Mouse (Mus musculus) neural tube, embryonic 14.5 days (tissue): ENCODE measurements around the gene Serpina1a. TPM values are rescaled to one million over a fixed set of nuclear protein-coding genes. Genes with fewer than 3 reads are reported as not detected.
"Not testable (repeated sequence)": the region's sequence is repeated elsewhere in the genome, so short reads cannot be mapped to it uniquely, and the experiment has no call there.

Experiments used
- ATAC-seq: fragments of 200-750 bp; cut with Nextera tagmentation; 2 replicates; pipeline ENCODE4 v1.8.0; 2017; ENCODE audit warnings: low read depth, mild to moderate bottlenecking, moderate TSS enrichment, moderate library complexity
- H3K27ac ChIP-seq: fragments of 300-500 bp; sonication (generic); 2 replicates; pipeline ENCODE4 v1.5.1; 2014; ENCODE audit warnings: low read depth, mild to moderate bottlenecking, control low read depth, low read length, moderate library complexity, mixed read lengths
- H3K27me3 ChIP-seq: fragments of 300-500 bp; sonication (generic); 2 replicates; pipeline ENCODE4 v1.6.1; 2014; ENCODE audit warnings: low read length; ENCODE audit not compliant: control insufficient read depth, insufficient read depth
- H3K36me3 ChIP-seq: fragments of 300-500 bp; sonication (generic); 2 replicates; pipeline ENCODE4 v1.6.1; 2014; ENCODE audit warnings: low read length, mixed read lengths; ENCODE audit not compliant: control insufficient read depth, insufficient read depth
- H3K4me1 ChIP-seq: fragments of 300-500 bp; sonication (generic); 2 replicates; pipeline ENCODE4 v1.6.1; 2014; ENCODE audit warnings: low read length; ENCODE audit not compliant: control insufficient read depth, insufficient read depth
- H3K4me2 ChIP-seq: fragments of 300-500 bp; sonication (generic); 2 replicates; pipeline ENCODE4 v1.6.1; 2014; ENCODE audit warnings: mild to moderate bottlenecking, low read depth, low read length, control low read depth
- H3K4me3 ChIP-seq: fragments of 300-500 bp; sonication (generic); 2 replicates; pipeline ENCODE4 v1.5.1; 2014; ENCODE audit warnings: low read depth, low read length, control low read depth, mixed read lengths
- H3K9ac ChIP-seq: fragments of 300-500 bp; sonication (generic); replicated peaks from 2 replicates; pipeline ENCODE4 v1.6.1; 2014; ENCODE audit warnings: low read depth, mild to moderate bottlenecking, control low read depth, low read length, mixed read lengths
- H3K9me3 ChIP-seq: fragments of 300-500 bp; sonication (generic); 2 replicates; pipeline ENCODE4 v1.6.1; 2016; ENCODE audit warnings: low read length; ENCODE audit not compliant: control insufficient read depth
- WGBS: fragments of 180-500 bp; shearing (Covaris S2); extraction: QIAGEN DNeasy Blood & Tissue Kit; methylation state at CpG from one replicate; pipeline ENCODE4 v1.1.7; 2014; 5-methylcytosine and 5-hydroxymethylcytosine counted together
- polyA plus RNA-seq: library from polyadenylated mRNA; unstranded; fragments of >200 nt; fragmentation: Nextera tagmentation; extraction: Ambion mirVana; gene quantifications from 2 replicates; pipeline ENCODE4 v1.2.1, GENCODE M21; 2014

Serpina1a gene
- 0.21 and 0.42 TPM in 2 replicates for polyA plus RNA-seq

DNA sequence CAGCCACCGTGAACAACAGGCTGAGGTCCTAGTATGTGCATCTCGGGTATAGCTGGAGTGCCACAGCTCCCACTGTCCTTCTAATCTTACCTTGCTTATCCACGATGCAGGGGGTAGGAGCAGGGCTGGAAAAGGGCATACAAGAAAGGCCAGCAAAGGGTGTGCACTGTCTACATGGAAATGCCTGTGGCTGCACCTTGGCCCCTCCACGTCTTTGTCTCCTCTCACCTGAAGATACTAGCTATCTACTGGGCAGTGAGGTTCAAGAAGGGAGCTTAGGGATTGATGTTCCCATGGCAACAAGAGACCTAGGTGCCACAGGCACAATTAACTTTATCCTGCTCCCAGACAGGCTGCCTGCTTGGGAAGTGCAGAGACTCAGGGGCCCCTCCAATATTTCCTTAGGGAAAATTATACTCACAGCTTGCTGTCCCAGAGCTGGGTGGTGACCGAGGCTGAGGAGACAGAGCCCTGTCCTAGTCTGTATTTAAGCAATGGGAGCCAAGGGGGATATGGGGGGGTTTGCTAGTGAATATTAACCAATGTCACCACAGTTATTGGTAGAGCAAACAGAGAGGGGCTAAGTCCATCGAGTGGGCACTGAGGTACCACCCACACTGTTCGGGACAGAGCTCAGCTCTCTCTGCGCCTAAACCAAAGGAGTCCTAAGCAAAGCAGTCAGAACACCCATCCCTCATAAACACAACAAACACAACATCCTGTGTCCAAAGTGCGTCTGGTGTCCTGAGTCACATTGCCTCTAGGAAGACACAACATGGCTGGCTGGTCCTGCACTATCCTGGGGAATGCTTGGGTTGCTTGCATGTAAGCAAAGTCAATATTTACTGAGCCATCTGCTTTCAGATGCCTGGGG, at the start of gene Serpina1a:
Gene Serpina1a (minus strand): TSS at position 462 of the 874 bp plus-strand sequence.
- not testable (repeated sequence) for H3K9ac ChIP-seq, H3K9me3 ChIP-seq, H3K27ac ChIP-seq, H3K4me1 ChIP-seq, H3K4me2 ChIP-seq, ATAC-seq, H3K27me3 ChIP-seq, H3K4me3 ChIP-seq, H3K36me3 ChIP-seq
- 82% methylated on average over 9 of the region's 9 CpGs for WGBS

DNA sequence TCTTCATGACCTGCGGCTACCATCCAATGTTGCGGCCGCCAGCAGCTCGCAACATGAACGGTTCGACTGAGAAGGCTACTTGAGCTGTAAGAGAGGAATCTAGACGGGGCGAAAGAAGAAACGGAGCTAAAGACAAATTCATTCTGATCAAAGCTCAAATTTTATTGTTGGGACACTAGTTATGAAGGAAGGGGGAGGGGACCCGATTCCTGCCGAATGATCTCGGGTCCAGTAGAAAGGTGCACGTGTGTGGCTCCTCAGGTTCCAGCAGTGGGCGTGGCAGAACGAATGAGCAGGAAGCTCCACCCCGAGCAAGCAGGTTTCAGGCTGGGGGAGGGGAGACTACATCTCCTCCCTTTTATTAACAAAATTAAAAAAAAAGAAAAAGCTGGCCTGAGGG, 45.8 kb upstream of the Serpina1a start:
- H3K4me2 ChIP-seq, H3K27me3 ChIP-seq, H3K9me3 ChIP-seq, ATAC-seq, H3K36me3 ChIP-seq, H3K9ac ChIP-seq, H3K4me1 ChIP-seq, H3K27ac ChIP-seq, H3K4me3 ChIP-seq: not testable (repeated sequence)
- WGBS = 97% methylated on average over 10 of the region's 16 CpGs

DNA sequence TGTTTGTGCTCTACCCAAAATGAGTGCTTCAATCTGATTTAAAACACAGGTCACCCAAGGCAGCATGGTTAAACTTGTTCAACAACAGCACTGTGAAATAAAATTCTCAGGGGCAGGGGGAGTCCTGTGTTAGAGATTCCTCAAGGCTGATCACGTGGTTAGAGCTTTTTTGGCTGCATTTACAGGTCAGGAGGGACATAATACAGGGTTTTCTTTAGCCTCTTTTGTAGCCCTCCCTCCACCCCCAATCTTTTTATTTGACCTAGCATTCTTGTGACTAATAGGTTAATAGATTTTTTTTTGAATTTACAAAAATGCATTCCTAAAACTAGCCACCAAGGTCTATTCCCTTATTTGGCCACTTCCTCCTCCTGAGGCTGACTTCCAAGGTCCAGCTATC, 44.4 kb upstream of the Serpina1a start:
- not testable (repeated sequence) for H3K4me3 ChIP-seq, H3K27me3 ChIP-seq, H3K9me3 ChIP-seq, H3K4me1 ChIP-seq, H3K36me3 ChIP-seq, H3K27ac ChIP-seq, H3K9ac ChIP-seq, H3K4me2 ChIP-seq, ATAC-seq
- 28% methylated on average over 1 of the region's 1 CpGs for WGBS

DNA sequence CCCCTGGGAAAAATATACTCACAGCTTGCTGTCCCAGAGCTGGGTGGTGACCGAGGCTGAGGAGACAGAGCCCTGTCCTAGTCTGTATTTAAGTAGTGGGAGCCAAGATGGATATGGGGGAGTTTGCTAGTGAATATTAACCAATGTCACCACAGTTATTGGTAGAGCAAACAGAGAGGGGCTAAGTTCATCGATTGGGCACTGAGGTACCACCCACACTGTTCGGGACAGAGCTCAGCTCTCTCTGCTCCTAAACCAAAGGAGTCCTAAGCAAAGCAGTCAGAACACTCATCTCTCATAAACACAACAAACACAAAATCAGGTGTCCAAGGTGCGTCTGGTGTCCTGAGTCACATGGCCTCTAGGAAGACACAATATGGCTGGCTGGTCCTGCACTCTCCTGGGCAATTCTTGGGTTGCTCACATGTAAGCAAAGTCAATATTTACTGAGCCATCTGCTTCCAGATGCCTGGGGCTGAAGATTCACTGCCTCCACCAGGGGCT, 41.5 kb upstream of the Serpina1a start, which contains the start of gene Serpina1c:
Gene Serpina1c (minus strand): TSS at position 51 of the 504 bp plus-strand sequence.
- H3K9ac ChIP-seq, H3K27me3 ChIP-seq, ATAC-seq, H3K9me3 ChIP-seq, H3K27ac ChIP-seq, H3K4me3 ChIP-seq, H3K4me1 ChIP-seq, H3K4me2 ChIP-seq, H3K36me3 ChIP-seq: not testable (repeated sequence)
- whole genome bisulfite sequencing = 88% methylated on average over 4 of the region's 4 CpGs

DNA sequence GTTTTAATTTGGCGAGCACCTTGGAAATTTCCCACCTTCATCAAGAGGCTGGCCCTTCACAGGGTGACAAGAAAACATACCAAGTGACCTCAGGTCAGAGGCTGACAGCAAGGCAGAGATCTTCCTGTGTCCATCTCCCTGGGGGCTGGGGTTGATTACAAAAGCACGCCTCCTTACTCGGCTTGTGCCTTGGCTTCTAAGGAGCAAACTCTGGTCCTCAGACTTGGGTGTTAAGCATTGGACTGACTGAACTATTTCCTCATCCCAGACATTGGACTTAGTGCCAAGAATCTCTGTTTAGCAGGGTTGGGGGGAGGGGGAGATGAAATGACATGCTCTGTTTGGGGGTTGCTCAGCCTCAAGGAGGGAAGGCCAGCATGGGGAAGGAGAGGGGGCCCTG, 38.6 kb upstream of the Serpina1a start:
- not testable (repeated sequence) for H3K4me1 ChIP-seq, H3K27ac ChIP-seq, H3K36me3 ChIP-seq, H3K4me3 ChIP-seq, H3K27me3 ChIP-seq, H3K9me3 ChIP-seq, H3K4me2 ChIP-seq, ATAC-seq, H3K9ac ChIP-seq
- 93% methylated on average over 3 of the region's 3 CpGs for WGBS

DNA sequence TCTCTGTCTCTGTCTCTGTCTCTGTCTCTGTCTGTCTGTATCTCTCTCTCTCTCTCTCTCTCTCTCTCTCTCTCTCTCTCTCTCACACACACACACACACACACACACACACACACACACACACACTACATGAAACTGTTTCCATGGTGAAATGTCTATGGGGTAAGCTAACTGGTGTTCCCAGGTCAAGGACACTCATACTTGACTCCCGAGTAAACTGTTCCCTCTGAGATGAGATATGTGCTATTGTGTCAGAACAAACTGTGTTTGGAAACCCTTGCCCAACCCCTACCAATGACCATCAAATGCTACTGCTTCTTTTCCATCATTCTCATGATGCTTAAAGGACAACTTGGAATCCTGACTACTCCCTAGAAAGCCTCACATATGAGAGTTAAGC, 3.5 kb upstream of the Serpina1a start:
- H3K36me3 ChIP-seq, H3K27ac ChIP-seq, H3K9ac ChIP-seq, H3K4me1 ChIP-seq, H3K4me2 ChIP-seq, ATAC-seq, H3K4me3 ChIP-seq, H3K27me3 ChIP-seq, H3K9me3 ChIP-seq: not testable (repeated sequence)
- WGBS = 88% methylated on average over 1 of the region's 1 CpGs

DNA sequence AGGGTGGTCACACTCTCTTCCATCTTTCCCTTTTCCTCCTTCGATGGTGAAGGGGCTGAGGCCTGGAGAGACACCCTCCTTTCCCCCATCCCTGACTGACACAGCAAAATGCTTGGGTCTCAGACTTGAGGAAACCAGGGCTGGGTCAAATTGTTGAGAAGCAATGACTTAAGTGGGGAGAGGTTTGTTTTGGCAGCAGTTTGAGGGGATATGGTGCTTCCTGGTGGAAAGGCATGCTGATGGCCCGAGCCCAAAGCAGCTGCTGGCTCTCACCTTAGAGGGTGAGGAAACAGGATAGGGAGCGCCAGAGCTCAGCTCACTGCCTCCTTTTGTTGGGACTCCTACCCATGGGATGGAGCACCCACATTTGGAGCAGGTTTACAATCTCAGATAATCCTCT, 2.4 kb downstream of the Serpina1a start:
- H3K4me2 ChIP-seq = no peak overlapping the region
- H3K9ac ChIP-seq = no peak overlapping the region
- ATAC-seq = no peak
- H3K9me3 ChIP-seq = no peaks in the 10 kb centered on the region
- H3K4me3 ChIP-seq = no peak overlapping the region
- H3K27ac ChIP-seq = no peak overlapping the region
- H3K36me3 ChIP-seq = no peaks in the 10 kb centered on the region
- no peaks in the 10 kb centered on the region for H3K27me3 ChIP-seq
- no peaks in the 10 kb centered on the region for H3K4me1 ChIP-seq
- 82% methylated on average over 3 of the region's 3 CpGs for WGBS

DNA sequence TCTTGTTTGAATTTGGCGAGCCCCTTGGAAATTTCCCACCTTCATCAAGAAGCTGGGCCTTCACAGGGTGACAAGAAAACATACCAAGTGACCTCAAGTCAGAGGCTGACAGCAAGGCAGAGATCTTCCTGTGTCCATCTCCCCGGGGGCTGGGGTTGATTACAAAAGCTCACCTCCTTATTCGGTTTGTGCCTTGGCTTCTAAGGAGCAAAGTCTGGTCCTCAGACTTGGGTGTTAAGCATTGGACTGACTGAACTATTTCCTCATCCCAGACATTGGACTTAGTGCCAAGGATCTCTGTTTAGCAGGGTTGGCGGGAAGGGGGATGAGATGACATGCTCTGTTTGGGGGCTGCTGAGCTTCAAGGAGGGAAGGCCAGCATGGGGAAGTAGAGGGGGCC, 2.8 kb downstream of the Serpina1a start:
- H3K4me3 ChIP-seq, H3K4me2 ChIP-seq, ATAC-seq, H3K9me3 ChIP-seq, H3K4me1 ChIP-seq, H3K9ac ChIP-seq, H3K27ac ChIP-seq, H3K36me3 ChIP-seq, H3K27me3 ChIP-seq: not testable (repeated sequence)
- 86% methylated on average over 3 of the region's 4 CpGs for WGBS

DNA sequence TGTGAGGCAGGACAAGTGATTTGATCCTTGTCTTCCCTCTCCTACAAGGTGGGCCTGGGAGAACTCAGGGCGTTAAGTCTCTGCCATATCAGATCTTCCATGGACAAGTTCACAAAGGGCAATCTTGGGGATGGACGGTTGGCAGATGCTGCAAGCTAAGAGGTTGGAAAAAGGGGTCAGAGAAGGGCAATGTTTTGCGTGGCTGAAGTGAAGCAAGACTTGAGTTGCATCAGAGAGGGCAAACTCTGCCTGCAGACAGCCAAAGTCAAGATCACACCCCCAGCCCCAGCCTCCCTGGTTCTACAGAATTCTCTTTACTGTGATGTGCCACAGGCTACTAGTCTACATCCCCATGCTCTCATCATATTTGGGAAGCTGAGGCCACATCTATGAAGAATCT, 3.8 kb downstream of the Serpina1a start:
- 82% methylated on average over 3 of the region's 3 CpGs for WGBS
- not testable (repeated sequence) for H3K4me3 ChIP-seq, H3K27ac ChIP-seq, H3K9ac ChIP-seq, H3K27me3 ChIP-seq, H3K4me2 ChIP-seq, ATAC-seq, H3K9me3 ChIP-seq, H3K36me3 ChIP-seq, H3K4me1 ChIP-seq
